Mouse (Mus musculus) heart, postnatal 10 days (tissue): ENCODE results near the gene Cngb1. TPM values are rescaled to one million over a fixed set of nuclear protein-coding genes. Genes with fewer than 3 reads are reported as not detected.
"Not testable (repeated sequence)": the region's sequence is repeated elsewhere in the genome, so short reads cannot be mapped to it uniquely, and the experiment has no call there.

ENCODE experiments used
- DNase-seq, 2 experiments: peaks; one replicate each; pipeline ENCODE4 v3.0.0; 2021
- intact Hi-C: fragments of 180-260 bp; cut with DNase I; formaldehyde crosslinking; loops from one replicate; pipeline ENCODE4 v1.15.1; 2025
- total RNA-seq, 2 experiments: library from RNA; stranded (reverse); gene quantifications; 2 replicates each; pipeline ENCODE4 v1.2.3; 2021

The Cngb1 gene
- total RNA-seq, 2 experiments from 2014 or later: 1.5 to 3.2 TPM

- DNase-seq: peak; percentile 98 to 99
- intact Hi-C loops: loop anchor here (1.0 to 5.0 kb wide), 3 partner anchors 48 to 443 kb away; partner anchors contain the start of gene Zfp319
These were observed 51.6 kb downstream of the Cngb1 start for GRCm38 (mm10) chr8:95254564-95255434.

- no peak for DNase-seq
- intact Hi-C loops: no loop called here
These were observed 54.3 kb downstream of the Cngb1 start for GRCm38 (mm10) chr8:95252056-95252455.

GRCm38 (mm10) chr8:95249847-95250246 lies 56.5 kb downstream of the Cngb1 start:
- peak in 1 of 2 experiments; percentile 20 for DNase-seq
- intact Hi-C loops: no loop called here

GRCm38 (mm10) chr8:95247277-95247676 lies 59.1 kb downstream of the Cngb1 start:
- intact Hi-C loops: no loop called here
- no peak for DNase-seq

GRCm38 (mm10) chr8:95245180-95245579 lies 61.2 kb downstream of the Cngb1 start:
- DNase-seq: peak; percentile 74 to 78
- intact Hi-C loops: no loop called here

GRCm38 (mm10) chr8:95243853-95244252 lies 62.5 kb downstream of the Cngb1 start:
- intact Hi-C loops: no loop called here
- no peak for DNase-seq

- DNase-seq: peak; percentile 28 to 33
- intact Hi-C loops: no loop called here
These were observed 63.4 kb downstream of the Cngb1 start for GRCm38 (mm10) chr8:95242826-95243571.

- no peak for DNase-seq
- intact Hi-C loops: no loop called here
These were observed 64.1 kb downstream of the Cngb1 start for GRCm38 (mm10) chr8:95242099-95242825.

GRCm38 (mm10) chr8:95235683-95236082 lies 70.7 kb downstream of the Cngb1 start:
- intact Hi-C loops: loop anchor here (1.0 to 2.0 kb wide), 3 partner anchors 31 to 293 kb away; no protein-coding TSS in a partner anchor
- peak; percentile 78 to 90 for DNase-seq

GRCm38 (mm10) chr8:95230086-95230485 lies 76.3 kb downstream of the Cngb1 start:
- DNase-seq, intact Hi-C loops: not testable (repeated sequence)

- DNase-seq: no peak
- intact Hi-C loops: no loop called here
These were observed 79.3 kb downstream of the Cngb1 start for GRCm38 (mm10) chr8:95227151-95227468.

- intact Hi-C loops: no loop called here
- no peak for DNase-seq
These were observed 79.9 kb downstream of the Cngb1 start for GRCm38 (mm10) chr8:95226251-95227150.

- intact Hi-C loops: no loop called here
- no peak for DNase-seq
These were observed 82.4 kb downstream of the Cngb1 start for GRCm38 (mm10) chr8:95223969-95224368.

GRCm38 (mm10) chr8:95221045-95221444 lies 85.3 kb downstream of the Cngb1 start:
- no peak for DNase-seq
- intact Hi-C loops: no loop called here

- DNase-seq: no peak
- intact Hi-C loops: no loop called here
These were observed 85.8 kb downstream of the Cngb1 start for GRCm38 (mm10) chr8:95220571-95220998.

GRCm38 (mm10) chr8:95219623-95220022 lies 86.8 kb downstream of the Cngb1 start:
- intact Hi-C loops: no loop called here
- DNase-seq: no peak

GRCm38 (mm10) chr8:95215709-95216360 lies 90.5 kb downstream of the Cngb1 start:
- no peak for DNase-seq
- intact Hi-C loops: no loop called here

- intact Hi-C loops: no loop called here
- peak; percentile 40 to 42 for DNase-seq
These were observed 96.5 kb downstream of the Cngb1 start for GRCm38 (mm10) chr8:95209924-95210323.

- DNase-seq: no peak
- intact Hi-C loops: loop anchor here (2.0 kb wide), 2 partner anchors 29 to 71 kb away; no protein-coding TSS in a partner anchor
These were observed 100.4 kb downstream of the Cngb1 start for GRCm38 (mm10) chr8:95205946-95206345.
